Mouse (Mus musculus): Measurements from ENCODE around the gene Olfr769. TPM values are rescaled to one million over a fixed set of nuclear protein-coding genes. Genes with fewer than 3 reads are reported as not detected.

The Olfr769 gene
- polyA plus RNA-seq (2015; fragmentation: Nextera tagmentation; extraction: Ambion mirVana) = not detected in 2 replicates

GRCm38 (mm10) chr10:129117761-129118160, at the start of gene Olfr769:
TSS of gene Olfr769 (minus strand) at chr10:129117861.

GRCm38 (mm10) chr10:129164651-129165050, 47.0 kb upstream of the Olfr769 start, which contains the start of gene Olfr771:
TSS of gene Olfr771 (minus strand) at chr10:129164751.

GRCm38 (mm10) chr10:129138898-129139297, 21.2 kb upstream of the Olfr769 start, which contains the start of gene Olfr770:
TSS of gene Olfr770 (minus strand) at chr10:129138998.

GRCm38 (mm10) chr10:129099275-129099674, 18.4 kb downstream of the Olfr769 start, which contains the start of gene Olfr768:
TSS of gene Olfr768 (minus strand) at chr10:129099375.

GRCm38 (mm10) chr10:129082810-129083209, 34.9 kb downstream of the Olfr769 start, which contains the start of gene Olfr767:
TSS of gene Olfr767 (minus strand) at chr10:129082910.

GRCm38 (mm10) chr10:129068877-129069276, 48.8 kb downstream of the Olfr769 start, which contains the start of gene Olfr766-ps1:
TSS of gene Olfr766-ps1 (minus strand) at chr10:129068977.

Other genes starting within 250 kb of the Olfr769 start
- gene Gdf11, start 226.1 kb downstream of the Olfr769 start, polyA plus RNA-seq (2015; fragmentation: Nextera tagmentation; extraction: Ambion mirVana) = 3.1 and 4.0 TPM in 2 replicates
- 643 and 761 TPM in 2 replicates for gene Cd63, start 216.9 kb downstream of the Olfr769 start, polyA plus RNA-seq (2015; fragmentation: Nextera tagmentation; extraction: Ambion mirVana)
- gene Rdh5, start 195.0 kb downstream of the Olfr769 start, polyA plus RNA-seq (2015; fragmentation: Nextera tagmentation; extraction: Ambion mirVana) = 32.2 and 42.0 TPM in 2 replicates
- gene Bloc1s1, start 193.8 kb downstream of the Olfr769 start, polyA plus RNA-seq (2015; fragmentation: Nextera tagmentation; extraction: Ambion mirVana) = 320 and 467 TPM in 2 replicates
- gene Itga7, start 184.0 kb downstream of the Olfr769 start, polyA plus RNA-seq (2015; fragmentation: Nextera tagmentation; extraction: Ambion mirVana) = 6.0 and 11.5 TPM in 2 replicates
- 1.1 and 2.5 TPM in 2 replicates for gene Mettl7b, start 156.9 kb downstream of the Olfr769 start, polyA plus RNA-seq (2015; fragmentation: Nextera tagmentation; extraction: Ambion mirVana)
- gene Olfr9, start 128.4 kb downstream of the Olfr769 start, polyA plus RNA-seq (2015; fragmentation: Nextera tagmentation; extraction: Ambion mirVana) = not detected in 2 replicates
- not detected in 2 replicates for gene Olfr763, start 107.1 kb downstream of the Olfr769 start, polyA plus RNA-seq (2015; fragmentation: Nextera tagmentation; extraction: Ambion mirVana)
- gene Olfr764-ps1, start 78.0 kb downstream of the Olfr769 start, polyA plus RNA-seq (2015; fragmentation: Nextera tagmentation; extraction: Ambion mirVana) = not detected in 2 replicates
- not detected in 2 replicates for gene Olfr765, start 67.9 kb downstream of the Olfr769 start, polyA plus RNA-seq (2015; fragmentation: Nextera tagmentation; extraction: Ambion mirVana)
- not detected in 2 replicates for gene Olfr766-ps1, start 48.9 kb downstream of the Olfr769 start, polyA plus RNA-seq (2015; fragmentation: Nextera tagmentation; extraction: Ambion mirVana)
- not detected in 2 replicates for gene Olfr767, start 35.0 kb downstream of the Olfr769 start, polyA plus RNA-seq (2015; fragmentation: Nextera tagmentation; extraction: Ambion mirVana)
- gene Olfr768, start 18.5 kb downstream of the Olfr769 start, polyA plus RNA-seq (2015; fragmentation: Nextera tagmentation; extraction: Ambion mirVana) = not detected in 2 replicates
- gene Olfr770, start 21.1 kb upstream of the Olfr769 start, polyA plus RNA-seq (2015; fragmentation: Nextera tagmentation; extraction: Ambion mirVana) = not detected in 2 replicates
- gene Olfr771, start 46.9 kb upstream of the Olfr769 start, polyA plus RNA-seq (2015; fragmentation: Nextera tagmentation; extraction: Ambion mirVana) = not detected in 2 replicates
- gene Olfr772, start 60.1 kb upstream of the Olfr769 start, polyA plus RNA-seq (2015; fragmentation: Nextera tagmentation; extraction: Ambion mirVana) = not detected in 2 replicates
- gene Olfr773, start 69.6 kb upstream of the Olfr769 start, polyA plus RNA-seq (2015; fragmentation: Nextera tagmentation; extraction: Ambion mirVana) = not detected in 2 replicates
- not detected in 2 replicates for gene Olfr774, start 118.3 kb upstream of the Olfr769 start, polyA plus RNA-seq (2015; fragmentation: Nextera tagmentation; extraction: Ambion mirVana)
- not detected in 2 replicates for gene Olfr775, start 130.6 kb upstream of the Olfr769 start, polyA plus RNA-seq (2015; fragmentation: Nextera tagmentation; extraction: Ambion mirVana)
- not detected in 2 replicates for gene Olfr776, start 141.3 kb upstream of the Olfr769 start, polyA plus RNA-seq (2015; fragmentation: Nextera tagmentation; extraction: Ambion mirVana)
- gene Olfr777, start 153.6 kb upstream of the Olfr769 start, polyA plus RNA-seq (2015; fragmentation: Nextera tagmentation; extraction: Ambion mirVana) = not detected in 2 replicates
- gene Olfr780, start 200.3 kb upstream of the Olfr769 start, polyA plus RNA-seq (2015; fragmentation: Nextera tagmentation; extraction: Ambion mirVana) = not detected in 2 replicates
- not detected in 2 replicates for gene Olfr781, start 211.0 kb upstream of the Olfr769 start, polyA plus RNA-seq (2015; fragmentation: Nextera tagmentation; extraction: Ambion mirVana)
- not detected in 2 replicates for gene Olfr782, start 231.0 kb upstream of the Olfr769 start, polyA plus RNA-seq (2015; fragmentation: Nextera tagmentation; extraction: Ambion mirVana)

Measured in adrenal gland, postnatal 0 days (tissue).